Mouse (Mus musculus) cortical plate, adult 2 months (tissue): Measurements from ENCODE around the gene Rab9.

Experiments
- CTCF ChIP-seq: fragments of 200-500 bp; IDR thresholded peaks from 2 replicates; pipeline ENCODE4 v1.5.1; 2011; ENCODE audit warnings: mild to moderate bottlenecking, control low read depth, low read length; ENCODE audit not compliant: insufficient read depth; ENCODE audit errors: extremely low read depth
- POLR2A ChIP-seq: fragments of 200-500 bp; IDR thresholded peaks from 2 replicates; pipeline ENCODE4 v1.6.1; 2011; ENCODE audit warnings: mild to moderate bottlenecking, low read length, control low read depth; ENCODE audit not compliant: insufficient read depth; ENCODE audit errors: extremely low read depth

DNA sequence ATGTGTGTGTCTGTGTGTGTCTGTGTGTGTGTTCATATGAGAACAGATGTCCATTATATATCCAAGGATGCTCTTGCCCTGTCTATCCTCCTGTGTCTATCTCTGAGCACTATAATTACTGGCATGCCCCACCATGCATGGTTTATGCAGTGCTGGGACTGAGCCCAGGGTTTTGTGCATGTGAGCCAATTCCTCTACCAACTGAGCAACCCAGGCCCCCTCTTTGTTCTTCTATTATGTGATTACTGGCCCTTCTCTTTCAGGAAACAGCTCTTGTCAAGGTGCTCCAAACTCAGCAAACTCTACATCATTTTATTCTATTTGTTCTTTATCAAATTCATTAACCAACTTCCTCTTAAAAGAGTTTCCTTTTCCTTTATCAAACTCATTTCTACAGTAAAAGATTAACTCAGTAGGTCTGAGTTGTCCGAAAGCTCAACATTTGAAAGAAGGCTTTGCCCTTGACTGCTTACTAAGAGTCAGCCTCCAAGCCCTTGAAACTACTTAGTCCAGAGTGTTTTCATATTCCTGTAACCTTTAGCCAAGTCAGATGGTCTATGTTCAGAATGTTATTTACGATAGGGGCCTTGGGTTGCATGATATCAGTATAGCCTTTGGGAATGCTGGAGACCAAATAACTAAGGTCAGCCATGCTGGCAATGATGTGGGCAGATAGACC lies 46.1 kb upstream of the Rab9 start:
- TF ChIP-seq CTCF (no peak), POLR2A (no peak)
